Mouse (Mus musculus) heart, postnatal 0 days (tissue): ENCODE results near the gene Msantd3. TPM values are rescaled to one million over a fixed set of nuclear protein-coding genes. Genes with fewer than 3 reads are reported as not detected.

Source experiments
- ATAC-seq: fragments of 200-750 bp; cut with Nextera tagmentation; 2 replicates; pipeline ENCODE4 v1.8.0; 2017; ENCODE audit warnings: low read depth, moderate number of reproducible peaks, moderate library complexity; ENCODE audit not compliant: insufficient read depth
- DNase-seq: peaks from one replicate; pipeline ENCODE4 v3.0.0-alpha.2; 2016; ENCODE audit warnings: low spot score
- H3K27ac ChIP-seq: fragments of 300-500 bp; sonication (generic); 2 replicates; pipeline ENCODE4 v1.5.1; 2014; ENCODE audit warnings: low read depth, mild to moderate bottlenecking
- H3K27me3 ChIP-seq: fragments of 300-500 bp; sonication (generic); 2 replicates; pipeline ENCODE4 v1.6.1; 2014; ENCODE audit warnings: low read length, mixed read lengths; ENCODE audit not compliant: control insufficient read depth, insufficient read depth
- H3K36me3 ChIP-seq: fragments of 300-500 bp; sonication (generic); replicated peaks from 2 replicates; pipeline ENCODE4 v1.6.1; 2014; ENCODE audit warnings: low read length, mixed read lengths; ENCODE audit not compliant: control insufficient read depth, insufficient read depth
- H3K4me1 ChIP-seq: fragments of 300-500 bp; sonication (generic); 2 replicates; pipeline ENCODE4 v1.6.1; 2014; ENCODE audit warnings: antibody characterized with exemption; ENCODE audit not compliant: control insufficient read depth, insufficient read depth
- H3K4me2 ChIP-seq: fragments of 300-500 bp; sonication (generic); 2 replicates; pipeline ENCODE4 v1.6.1; 2014; ENCODE audit warnings: low read depth, mild to moderate bottlenecking, low read length, moderate library complexity
- H3K4me3 ChIP-seq: fragments of 300-500 bp; sonication (generic); 2 replicates; pipeline ENCODE4 v1.5.1; 2014; ENCODE audit warnings: low read depth, low read length
- H3K9ac ChIP-seq: fragments of 300-500 bp; sonication (generic); replicated peaks from 2 replicates; pipeline ENCODE4 v1.6.1; 2014; ENCODE audit warnings: low read depth, low read length, mixed read lengths
- H3K9me3 ChIP-seq: fragments of 300-500 bp; sonication (generic); replicated peaks from 2 replicates; pipeline ENCODE4 v1.6.1; 2016; ENCODE audit warnings: low read length; ENCODE audit not compliant: control insufficient read depth
- CTCF ChIP-seq: IDR thresholded peaks from 2 replicates; pipeline ENCODE4 v1.5.1; 2016; ENCODE audit warnings: antibody characterized with exemption, control low read depth, low read depth
- EP300 ChIP-seq: IDR thresholded peaks from 2 replicates; pipeline ENCODE4 v1.6.1; 2016; ENCODE audit warnings: antibody characterized with exemption, low read depth
- WGBS: fragments of 180-500 bp; shearing (Covaris S2); extraction: QIAGEN DNeasy Blood & Tissue Kit; methylation state at CpG from one replicate; pipeline ENCODE4 v1.1.7; 2014; 5-methylcytosine and 5-hydroxymethylcytosine counted together
- polyA plus RNA-seq: library from polyadenylated mRNA; unstranded; fragments of >200 nt; fragmentation: Nextera tagmentation; extraction: Ambion mirVana; gene quantifications from 2 replicates; pipeline ENCODE4 v1.2.1, GENCODE M21; 2015
- total RNA-seq: library from RNA; depleted of rRNA; stranded (reverse); fragments of >200 nt; gene quantifications from 2 replicates; pipeline ENCODE4 v1.2.3, GENCODE M21; 2014; ENCODE audit warnings: low replicate concordance

Msantd3 gene
- total and polyA plus RNA-seq, 2 experiments from 2014 or later: 18.1 to 23.0 TPM

- DNase-seq: peak; percentile 58
- H3K4me2 ChIP-seq: no peak overlapping the region
- no peaks in the 10 kb centered on the region for H3K27me3 ChIP-seq
- H3K4me3 ChIP-seq: no peak overlapping the region
- no peaks in the 10 kb centered on the region for H3K4me1 ChIP-seq
- WGBS: 15% methylated on average over 3 of the region's 3 CpGs
- peaks cover 19% of the 10 kb centered on the region for H3K36me3 ChIP-seq
- no peak for ATAC-seq
- H3K9ac ChIP-seq: no peak overlapping the region
- TF ChIP-seq CTCF (peak; percentile 60), EP300 (no peak)
- no peak overlapping the region for H3K27ac ChIP-seq
- H3K9me3 ChIP-seq: no peaks in the 10 kb centered on the region
These were observed 16.0 kb downstream of the Msantd3 start for GRCm38 (mm10) chr4:48555729-48556128.

GRCm38 (mm10) chr4:48559652-48560051 lies 19.9 kb downstream of the Msantd3 start:
- H3K9ac ChIP-seq: no peak overlapping the region
- H3K27ac ChIP-seq: no peak overlapping the region
- H3K36me3 ChIP-seq: peaks cover 25% of the 10 kb centered on the region
- WGBS: 62% methylated on average over 14 of the region's 14 CpGs
- TF ChIP-seq EP300 (no peak), CTCF (no peak)
- no peaks in the 10 kb centered on the region for H3K9me3 ChIP-seq
- H3K4me3 ChIP-seq: no peak overlapping the region
- no peak overlapping the region for H3K4me2 ChIP-seq
- DNase-seq: no peak
- no peaks in the 10 kb centered on the region for H3K4me1 ChIP-seq
- ATAC-seq: peak; percentile 24; the same call in 1 of the 2 replicates
- H3K27me3 ChIP-seq: no peaks in the 10 kb centered on the region

- ATAC-seq: no peak
- H3K9me3 ChIP-seq: no peaks in the 10 kb centered on the region
- no peak for DNase-seq
- 0 out of 2 replicates have a peak, but pooled peaks cover 4% of the 10 kb centered on the region for H3K4me1 ChIP-seq
- TF ChIP-seq EP300 (no peak), CTCF (no peak)
- no peak overlapping the region for H3K9ac ChIP-seq
- WGBS: 89% methylated on average over 8 of the region's 8 CpGs
- H3K4me3 ChIP-seq: no peak overlapping the region
- H3K27me3 ChIP-seq: no peaks in the 10 kb centered on the region
- no peak overlapping the region for H3K27ac ChIP-seq
- H3K4me2 ChIP-seq: no peak overlapping the region
- peaks cover 25% of the 10 kb centered on the region for H3K36me3 ChIP-seq
These were observed 22.1 kb downstream of the Msantd3 start for GRCm38 (mm10) chr4:48561824-48562223.

GRCm38 (mm10) chr4:48564962-48565361 lies 25.2 kb downstream of the Msantd3 start:
- Histone ChIP-seq H3K4me1 (0 out of 2 replicates have a peak, but pooled peaks cover 8% of the 10 kb centered on the region), H3K9me3 (no peaks in the 10 kb centered on the region), H3K27me3 (no peaks in the 10 kb centered on the region), H3K36me3 (peaks cover 21% of the 10 kb centered on the region), H3K27ac (no peak overlapping the region), H3K9ac (no peak overlapping the region), H3K4me3 (no peak overlapping the region), H3K4me2 (no peak overlapping the region)
- ATAC-seq (no peak), DNase-seq (no peak)
- no peak for TF ChIP-seq CTCF
- TF ChIP-seq EP300: no peak

GRCm38 (mm10) chr4:48576361-48576760 lies 36.6 kb downstream of the Msantd3 start:
- Histone ChIP-seq H3K36me3 (no peaks in the 10 kb centered on the region), H3K4me1 (peaks cover 3% of the 10 kb centered on the region; the same call in 1 of the 2 replicates), H3K9me3 (no peaks in the 10 kb centered on the region), H3K4me2 (no peak overlapping the region), H3K27me3 (no peaks in the 10 kb centered on the region), H3K9ac (no peak overlapping the region), H3K4me3 (no peak overlapping the region), H3K27ac (no peak overlapping the region)
- 88% methylated on average over 7 of the region's 7 CpGs for WGBS
- TF ChIP-seq EP300: no peak
- no peak for TF ChIP-seq CTCF
- DNase-seq (no peak), ATAC-seq (no peak)

GRCm38 (mm10) chr4:48577831-48578230 lies 38.1 kb downstream of the Msantd3 start:
- Histone ChIP-seq H3K9me3 (no peaks in the 10 kb centered on the region), H3K4me2 (no peak overlapping the region), H3K36me3 (no peaks in the 10 kb centered on the region), H3K4me1 (peaks cover 3% of the 10 kb centered on the region; the same call in 1 of the 2 replicates), H3K27me3 (no peaks in the 10 kb centered on the region), H3K9ac (no peak overlapping the region), H3K27ac (no peak overlapping the region), H3K4me3 (no peak overlapping the region)
- ATAC-seq: no peak
- TF ChIP-seq EP300 (no peak), CTCF (no peak)
- no peak for DNase-seq
- WGBS: 97% methylated on average over 1 of the region's 1 CpGs
